Mouse (Mus musculus) lung, embryonic 14.5 days (tissue): ENCODE data around the gene Hoxd13. TPM values are rescaled to one million over a fixed set of nuclear protein-coding genes. Genes with fewer than 3 reads are reported as not detected.

Experiments used
- ATAC-seq: fragments of 200-750 bp; cut with Nextera tagmentation; 2 replicates; pipeline ENCODE4 v1.8.0; 2017; ENCODE audit warnings: mild to moderate bottlenecking, moderate TSS enrichment, moderate library complexity; ENCODE audit not compliant: insufficient read depth
- DNase-seq: peaks from one replicate; pipeline ENCODE4 v3.0.0-alpha.2; 2015
- H3K27ac ChIP-seq: fragments of 300-500 bp; sonication (generic); 2 replicates; pipeline ENCODE4 v1.5.1; 2014; ENCODE audit warnings: low read depth, mild to moderate bottlenecking, moderate library complexity
- H3K27me3 ChIP-seq: fragments of 300-500 bp; sonication (generic); 2 replicates; pipeline ENCODE4 v1.6.1; 2014; ENCODE audit warnings: low read length, control low read depth; ENCODE audit not compliant: insufficient read depth
- H3K36me3 ChIP-seq: fragments of 300-500 bp; sonication (generic); 2 replicates; pipeline ENCODE4 v1.6.1; 2014; ENCODE audit warnings: control low read depth; ENCODE audit not compliant: insufficient read depth
- H3K4me1 ChIP-seq: fragments of 300-500 bp; sonication (generic); 2 replicates; pipeline ENCODE4 v1.6.1; 2014; ENCODE audit warnings: antibody characterized with exemption, control low read depth; ENCODE audit not compliant: insufficient read depth
- H3K4me2 ChIP-seq: fragments of 300-500 bp; sonication (generic); 2 replicates; pipeline ENCODE4 v1.6.1; 2014; ENCODE audit warnings: mild to moderate bottlenecking
- H3K4me3 ChIP-seq: fragments of 300-500 bp; sonication (generic); 2 replicates; pipeline ENCODE4 v1.5.1; 2014; ENCODE audit warnings: low read depth, low read length
- H3K9ac ChIP-seq: fragments of 300-500 bp; sonication (generic); 2 replicates; pipeline ENCODE4 v1.6.1; 2014
- H3K9me3 ChIP-seq: fragments of 300-500 bp; sonication (generic); 2 replicates; pipeline ENCODE4 v1.6.1; 2016; ENCODE audit warnings: low read depth, low read length, control low read depth
- CTCF ChIP-seq: IDR thresholded peaks from 2 replicates; pipeline ENCODE4 v1.5.1; 2016; ENCODE audit warnings: antibody characterized with exemption, low read depth
- WGBS: fragments of 180-500 bp; shearing (Covaris S2); extraction: QIAGEN DNeasy Blood & Tissue Kit; methylation state at CpG from one replicate; pipeline ENCODE4 v1.1.7; 2014; 5-methylcytosine and 5-hydroxymethylcytosine counted together
- polyA plus RNA-seq: library from polyadenylated mRNA; unstranded; fragments of >200 nt; fragmentation: Nextera tagmentation; extraction: Ambion mirVana; gene quantifications from 2 replicates; pipeline ENCODE4 v1.2.1, GENCODE M21; 2014

The Hoxd13 gene
- polyA plus RNA-seq, 1 experiment from 2014 or later: not detected

- Histone ChIP-seq H3K4me2 (peak overlapping the region; percentile 75), H3K36me3 (no peaks in the 10 kb centered on the region), H3K4me1 (no peaks in the 10 kb centered on the region), H3K4me3 (peak overlapping the region; percentile 42), H3K27me3 (peaks cover 96% of the 10 kb centered on the region), H3K9me3 (no peaks in the 10 kb centered on the region), H3K9ac (peak overlapping the region; percentile 36; the same call in 1 of the 2 replicates), H3K27ac (no peak overlapping the region)
- DNase-seq (no peak), ATAC-seq (0 out of 2 replicates have a peak, but pooled peaks have one; percentile 44)
- under 1% methylated on average over 83 of the region's 85 CpGs for WGBS
- no peak for TF ChIP-seq CTCF
Measured at GRCm38 (mm10) chr2:74705467-74706089, 37.5 kb downstream of the Hoxd13 start.

GRCm38 (mm10) chr2:74706393-74706960 is 38.4 kb downstream of the Hoxd13 start:
- 1% methylated on average over 13 of the region's 13 CpGs for WGBS
- TF ChIP-seq CTCF: no peak
- Histone ChIP-seq H3K4me2 (no peak overlapping the region), H3K9me3 (no peaks in the 10 kb centered on the region), H3K27me3 (peaks cover 95% of the 10 kb centered on the region), H3K4me1 (no peaks in the 10 kb centered on the region), H3K36me3 (no peaks in the 10 kb centered on the region), H3K9ac (no peak overlapping the region), H3K27ac (no peak overlapping the region), H3K4me3 (peak overlapping the region; percentile 42; the same call in 1 of the 2 replicates)
- DNase-seq (no peak), ATAC-seq (no peak)

DNA sequence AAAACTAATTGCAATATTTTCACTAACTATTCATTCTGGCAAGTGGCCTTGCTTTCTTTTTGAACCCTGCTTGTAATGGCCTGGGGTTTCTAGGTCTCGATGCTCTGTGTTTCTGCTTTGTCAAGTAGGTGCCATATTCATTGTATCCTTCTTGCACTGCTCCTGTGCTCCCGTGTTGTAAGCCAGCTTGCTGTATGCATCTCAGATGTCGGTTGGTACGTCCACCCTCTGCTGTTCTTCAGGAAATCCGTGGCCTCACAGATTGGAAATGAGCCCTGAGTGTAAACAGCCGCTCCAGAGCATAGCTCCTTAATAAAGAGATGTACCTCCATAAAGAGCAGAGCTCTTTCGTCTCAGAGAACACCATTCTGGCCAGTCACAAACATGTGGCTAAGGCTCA is 39.5 kb downstream of the Hoxd13 start:
- no peak overlapping the region for H3K27ac ChIP-seq
- no peak overlapping the region for H3K4me2 ChIP-seq
- H3K27me3 ChIP-seq: peaks cover 95% of the 10 kb centered on the region
- H3K4me1 ChIP-seq: no peaks in the 10 kb centered on the region
- H3K4me3 ChIP-seq: no peak overlapping the region
- TF ChIP-seq CTCF: no peak
- 12% methylated on average over 7 of the region's 7 CpGs for WGBS
- H3K9ac ChIP-seq: no peak overlapping the region
- DNase-seq: no peak
- H3K9me3 ChIP-seq: no peaks in the 10 kb centered on the region
- ATAC-seq: no peak
- H3K36me3 ChIP-seq: no peaks in the 10 kb centered on the region

DNA sequence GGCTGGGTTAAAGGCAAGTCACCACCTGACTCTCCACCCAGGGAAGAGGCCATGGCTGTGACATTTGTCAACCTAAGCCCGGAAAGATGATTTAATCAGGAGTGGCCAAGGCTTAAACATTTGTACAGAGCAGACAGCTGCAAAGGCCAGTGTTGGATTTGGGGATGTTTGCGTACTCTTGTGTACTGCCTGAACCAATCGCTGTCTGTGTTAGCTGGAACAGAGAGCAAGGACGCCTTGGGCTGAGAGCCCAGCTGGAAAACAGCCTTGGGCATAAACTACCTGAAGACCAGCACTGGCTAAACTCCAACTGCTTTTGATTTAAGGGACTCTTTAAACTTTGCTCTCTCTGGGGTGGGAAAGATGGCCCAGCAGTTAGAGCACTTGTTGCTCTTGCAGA is 40.6 kb downstream of the Hoxd13 start:
- DNase-seq (no peak), ATAC-seq (no peak)
- Histone ChIP-seq H3K4me1 (no peaks in the 10 kb centered on the region), H3K4me2 (no peak overlapping the region), H3K36me3 (no peaks in the 10 kb centered on the region), H3K27me3 (peaks cover 95% of the 10 kb centered on the region), H3K27ac (no peak overlapping the region), H3K4me3 (no peak overlapping the region), H3K9ac (no peak overlapping the region), H3K9me3 (no peaks in the 10 kb centered on the region)
- TF ChIP-seq CTCF: no peak
- 9% methylated on average over 4 of the region's 4 CpGs for WGBS

DNA sequence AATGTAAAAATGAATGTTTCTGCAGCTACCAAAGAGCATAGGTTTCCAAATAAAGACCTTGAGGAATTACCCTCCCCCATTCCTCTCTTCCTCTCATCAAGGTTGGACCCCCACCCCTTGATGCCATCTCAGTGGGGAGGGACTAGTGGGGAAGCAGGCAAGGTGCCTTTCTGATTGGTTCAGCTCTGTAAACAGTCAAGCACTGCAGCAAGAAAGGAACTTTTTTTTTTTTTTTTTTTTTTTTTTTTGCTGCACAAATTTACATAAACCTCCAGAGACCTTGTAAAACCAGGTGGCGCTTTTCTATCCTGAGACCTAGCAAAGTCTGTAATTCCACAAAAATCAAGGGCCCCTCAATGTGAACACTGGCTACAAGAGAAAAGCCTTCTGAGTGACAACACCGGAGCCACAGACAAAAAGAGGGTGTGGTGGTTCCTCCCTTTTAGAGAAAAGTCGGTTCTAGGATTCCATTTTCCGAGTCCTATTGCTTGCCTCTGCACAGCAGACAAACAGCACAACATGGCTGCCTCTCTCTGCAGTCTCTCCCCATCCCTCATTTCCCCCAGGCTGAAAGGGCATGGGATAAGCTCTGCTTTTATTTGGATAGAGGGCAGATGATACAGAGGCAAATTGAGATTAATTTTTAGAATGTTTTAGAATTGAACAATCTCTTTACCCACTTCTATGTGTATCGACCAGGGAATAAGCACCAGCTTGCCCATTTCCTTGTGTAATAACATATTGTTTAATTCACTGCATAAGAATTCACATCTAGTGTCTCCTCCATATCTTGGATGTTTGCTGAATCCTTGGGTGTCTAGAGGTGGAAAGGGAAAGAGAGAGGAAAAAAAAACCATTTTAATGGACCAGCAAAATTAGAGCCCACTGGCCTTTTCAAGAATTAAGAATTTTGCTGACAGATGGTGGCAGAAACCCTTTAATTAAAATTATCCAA is 41.6 kb downstream of the Hoxd13 start:
- Histone ChIP-seq H3K27ac (no peak overlapping the region), H3K36me3 (no peaks in the 10 kb centered on the region), H3K27me3 (peaks cover 95% of the 10 kb centered on the region), H3K9ac (no peak overlapping the region), H3K9me3 (no peaks in the 10 kb centered on the region), H3K4me1 (no peaks in the 10 kb centered on the region), H3K4me3 (no peak overlapping the region), H3K4me2 (no peak overlapping the region)
- WGBS: 5% methylated on average over 5 of the region's 5 CpGs
- ATAC-seq: no peak
- TF ChIP-seq CTCF: no peak
- no peak for DNase-seq

- DNase-seq (no peak), ATAC-seq (no peak)
- TF ChIP-seq CTCF: no peak
- Histone ChIP-seq H3K9me3 (no peaks in the 10 kb centered on the region), H3K36me3 (no peaks in the 10 kb centered on the region), H3K4me2 (no peak overlapping the region), H3K27ac (no peak overlapping the region), H3K4me1 (no peaks in the 10 kb centered on the region), H3K4me3 (peak overlapping the region; percentile 37; the same call in 1 of the 2 replicates), H3K9ac (no peak overlapping the region), H3K27me3 (peaks cover 98% of the 10 kb centered on the region)
- 1% methylated on average over 16 of the region's 16 CpGs for WGBS
Measured at GRCm38 (mm10) chr2:74710929-74711543, 42.9 kb downstream of the Hoxd13 start.
